Mouse (Mus musculus): ENCODE measurements at regions not wholly inside any gene's neighbourhood (a gene's known extent, or its start where the extent isn't known, plus 50 kb on each side); places are given as distances from the start of the nearest gene placed in this dataset.

DNA sequence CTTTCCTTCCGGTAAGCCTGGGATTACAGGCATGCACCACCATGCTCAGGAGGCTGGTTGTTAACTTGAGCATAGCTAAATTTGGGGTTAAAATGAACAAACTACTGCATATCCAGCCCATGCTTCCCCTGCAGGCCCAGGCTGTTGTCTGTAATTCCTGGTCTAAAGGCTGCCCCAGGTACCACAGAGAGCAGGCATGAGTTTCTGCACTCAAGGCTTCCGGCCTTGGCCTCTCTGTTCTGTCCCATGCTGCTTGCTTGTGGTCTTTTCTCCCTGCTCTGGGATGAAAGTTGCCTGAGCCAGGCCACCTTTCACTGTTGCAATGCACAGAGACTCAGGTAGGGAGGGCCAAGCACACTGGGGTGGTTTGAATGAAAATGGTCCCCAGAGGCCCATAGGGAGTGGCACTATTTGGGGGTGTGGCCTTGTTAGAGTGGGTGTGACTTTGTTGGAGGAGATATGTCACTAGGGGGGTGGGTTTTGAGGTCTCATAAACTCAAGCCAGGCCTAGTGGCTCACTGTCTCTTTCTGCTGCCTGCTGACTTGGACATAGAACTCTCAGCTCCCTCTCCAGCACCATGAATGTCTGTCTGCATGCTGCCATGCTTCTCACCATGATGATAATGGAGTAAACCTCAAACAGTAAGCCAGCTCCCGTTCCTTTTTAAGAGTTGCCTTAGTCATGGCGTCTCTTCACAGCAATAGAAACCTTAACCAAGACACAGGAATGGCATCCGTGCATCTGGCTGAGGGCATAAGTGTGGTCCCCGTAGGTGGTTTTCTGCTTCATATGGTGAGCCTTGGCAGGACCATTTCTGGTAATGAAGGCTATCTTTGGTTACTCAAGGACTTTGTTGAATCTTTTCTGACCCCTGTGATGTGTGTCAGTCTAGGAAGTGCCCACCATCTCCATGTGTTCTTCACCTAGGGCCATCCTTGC lies 86.7 kb upstream of the Zfp366 start:
- no peak for DNase-seq (ENCODE audit: low read depth)

DNA sequence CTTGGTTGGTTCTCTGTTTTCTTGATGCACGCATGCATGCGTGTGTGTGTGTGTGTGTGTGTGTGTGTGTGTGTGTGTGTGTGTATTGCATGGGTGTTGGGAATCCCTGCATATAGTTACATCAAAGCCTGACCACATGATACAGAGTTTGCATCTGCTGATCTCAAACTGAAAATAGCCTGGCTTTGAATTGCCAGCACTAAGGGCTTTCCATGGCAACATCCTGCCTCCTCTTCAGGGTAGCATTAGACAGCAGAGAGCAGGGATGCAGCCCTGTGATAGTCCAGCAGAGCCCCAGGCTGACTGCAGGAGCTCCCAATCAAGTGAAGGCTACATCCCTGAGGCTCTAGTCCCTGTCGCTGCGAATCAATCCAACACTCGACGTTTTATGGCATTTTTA lies 87.8 kb upstream of the Zfp366 start:
- DNase-seq (ENCODE audit: low read depth) = no peak

DNA sequence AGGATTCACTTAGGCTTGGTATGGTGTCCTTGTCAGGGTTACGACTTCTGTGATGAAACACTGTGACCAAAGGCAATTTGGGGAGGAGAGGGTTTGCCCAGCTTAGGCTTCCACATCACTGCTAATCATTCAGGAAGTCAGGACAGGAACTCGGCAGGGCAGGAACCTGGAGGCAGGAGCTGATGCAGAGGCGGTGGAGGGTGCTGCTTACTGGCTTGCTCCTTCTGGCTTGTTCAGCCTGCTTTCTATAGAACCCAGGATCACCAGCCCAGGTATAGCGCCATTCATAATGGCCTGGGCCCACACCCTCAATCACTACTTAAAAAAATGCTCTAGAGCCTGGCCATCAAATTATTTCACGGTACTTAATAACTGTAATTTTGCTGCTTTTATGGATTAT lies 89.6 kb upstream of the Zfp366 start:
- DNase-seq (ENCODE audit: low read depth) = no peak

DNA sequence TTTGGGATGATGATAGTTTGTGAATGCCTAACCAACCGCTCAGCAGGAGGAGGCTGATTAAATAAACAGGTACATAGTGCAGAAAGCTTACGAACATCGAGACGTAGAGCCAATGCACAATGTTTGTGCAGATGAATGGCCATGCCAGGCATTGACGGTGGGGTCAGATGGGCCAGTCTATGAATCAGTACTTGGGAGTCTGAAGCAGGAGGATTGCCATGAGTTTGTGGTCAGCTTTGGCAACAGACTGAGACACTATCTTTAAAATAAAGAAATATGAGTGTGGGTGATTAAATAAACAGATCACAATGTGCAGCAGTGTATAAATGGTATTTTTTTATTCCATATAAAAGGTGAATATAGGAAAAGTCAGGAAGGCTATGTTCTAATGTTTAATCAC lies 90.4 kb upstream of the Zfp366 start:
- peak; percentile 56 for DNase-seq (ENCODE audit: low read depth)

DNA sequence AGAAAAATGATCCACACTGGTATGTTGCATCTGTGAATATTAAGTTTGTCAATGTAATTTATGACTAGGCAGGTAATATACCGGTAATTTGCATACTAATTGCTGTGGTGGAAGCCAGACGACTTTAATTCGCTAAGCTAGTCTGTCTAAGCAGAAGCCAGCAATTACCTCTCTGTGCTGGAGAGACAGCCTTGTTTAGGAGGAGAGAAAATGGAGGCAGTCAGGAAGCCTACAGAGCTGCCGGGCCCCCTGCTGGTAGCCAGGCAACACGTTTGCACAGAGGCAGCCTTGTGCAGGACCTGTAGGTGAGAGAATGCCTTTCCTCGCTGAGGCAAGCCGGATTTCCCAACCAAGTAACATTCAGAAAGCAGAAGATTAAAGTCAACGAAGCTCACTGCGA lies 91.4 kb upstream of the Zfp366 start:
- DNase-seq (ENCODE audit: low read depth) = peak; percentile 47

DNA sequence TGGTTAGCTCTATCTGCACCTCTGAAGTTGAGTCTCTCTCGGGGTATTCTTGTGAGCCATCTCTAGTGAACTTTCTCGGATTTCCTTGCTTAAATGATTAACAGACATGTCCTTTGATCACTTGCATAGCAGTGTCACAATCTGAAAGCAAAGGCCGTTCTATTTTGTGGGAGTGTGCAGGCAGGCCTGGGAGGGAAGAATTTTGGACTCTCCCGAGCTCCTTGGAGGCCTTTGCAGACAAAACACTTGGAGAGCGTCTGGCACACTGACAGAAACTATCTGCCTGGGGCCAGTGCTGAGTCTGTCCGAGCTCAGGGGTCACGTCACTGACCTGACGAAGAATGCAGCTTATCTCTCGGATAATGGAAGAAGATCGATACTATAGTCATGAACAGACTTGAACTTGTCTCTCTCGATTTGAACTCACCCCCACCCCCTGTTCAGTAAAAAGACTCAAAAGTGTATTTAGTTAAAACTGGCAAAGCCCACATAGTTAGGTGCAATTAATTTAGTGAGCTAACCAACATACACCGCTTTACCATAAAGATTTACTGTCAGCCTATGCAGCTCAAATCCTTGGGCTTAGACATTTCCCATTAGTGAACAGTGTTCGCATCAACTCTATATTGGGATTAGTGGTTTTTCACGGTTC lies 92.2 kb upstream of the Zfp366 start:
- no peak for DNase-seq (ENCODE audit: low read depth)

DNA sequence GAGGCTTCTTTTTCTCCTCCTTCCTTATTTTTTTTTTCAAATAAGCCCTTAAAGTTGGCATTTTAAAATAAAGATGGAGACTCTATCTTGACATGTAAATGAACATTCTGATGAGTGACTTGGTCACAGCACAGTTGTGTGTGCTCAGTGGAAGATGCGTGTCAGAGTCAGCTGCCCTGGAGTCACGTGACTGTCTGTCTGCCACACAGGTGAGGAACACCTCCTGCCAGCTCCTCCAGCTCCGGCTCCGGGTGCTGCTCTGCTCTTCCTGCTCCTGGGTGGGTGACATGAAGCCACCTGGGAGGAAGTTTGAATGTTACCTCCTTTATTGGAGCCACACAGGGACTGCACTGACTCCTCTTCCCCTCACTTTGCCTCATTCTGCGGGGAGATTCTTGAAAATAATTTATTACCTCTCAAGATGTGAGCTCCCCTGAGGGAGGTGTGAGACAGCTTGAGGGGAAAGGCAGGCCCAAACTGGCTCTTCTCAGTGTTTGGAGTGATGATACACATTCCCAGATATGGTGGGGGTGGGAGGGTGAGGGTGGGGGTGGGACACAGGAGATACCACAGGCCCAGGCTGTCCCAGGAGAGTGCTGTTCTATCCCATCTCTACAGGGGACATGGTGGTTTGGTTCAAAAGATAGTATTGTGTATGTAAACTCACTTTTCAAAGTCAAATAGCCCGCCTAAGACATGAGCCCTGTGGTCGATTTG lies 92.9 kb upstream of the Zfp366 start:
- DNase-seq (ENCODE audit: low read depth) = no peak

DNA sequence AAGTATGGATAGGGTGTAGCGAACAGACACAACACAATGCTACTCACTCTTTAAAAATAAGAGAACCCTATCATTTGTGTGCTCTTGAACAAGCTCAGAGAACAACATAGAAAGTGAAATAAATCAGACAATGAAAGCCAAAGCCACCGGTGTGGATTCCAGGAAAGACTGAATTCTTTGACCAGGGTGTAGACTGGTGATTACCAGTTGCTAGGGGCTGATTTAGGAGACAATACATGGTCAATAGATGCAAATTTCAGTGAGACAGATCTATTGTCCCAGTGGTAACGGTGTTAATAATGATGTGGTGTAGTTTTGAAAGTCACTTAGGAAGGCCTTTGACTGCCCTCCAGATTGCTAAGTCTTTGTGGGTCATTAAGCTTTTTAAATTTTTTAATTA lies 94.3 kb upstream of the Zfp366 start:
- no peak for DNase-seq (ENCODE audit: low read depth)

DNA sequence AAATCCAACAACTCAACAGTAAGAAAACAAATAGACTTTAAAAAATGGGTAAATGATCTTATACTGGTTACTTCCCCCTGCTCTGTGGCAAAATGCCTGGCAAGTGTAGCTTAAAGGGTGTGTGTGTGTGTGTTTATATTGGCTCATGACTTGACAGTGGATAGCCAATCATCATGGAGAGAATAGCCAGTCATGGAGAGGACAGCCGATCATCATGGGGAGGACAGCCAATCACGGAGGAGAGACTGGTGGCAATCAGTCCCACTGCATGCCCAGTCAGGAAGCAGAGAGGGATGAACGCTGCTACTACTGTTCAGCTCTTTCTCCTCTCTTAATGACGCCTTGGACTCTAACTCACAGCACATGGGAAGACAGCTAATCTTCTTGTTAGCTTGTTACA lies 96.3 kb upstream of the Zfp366 start:
- DNase-seq (ENCODE audit: low read depth) = no peak

DNA sequence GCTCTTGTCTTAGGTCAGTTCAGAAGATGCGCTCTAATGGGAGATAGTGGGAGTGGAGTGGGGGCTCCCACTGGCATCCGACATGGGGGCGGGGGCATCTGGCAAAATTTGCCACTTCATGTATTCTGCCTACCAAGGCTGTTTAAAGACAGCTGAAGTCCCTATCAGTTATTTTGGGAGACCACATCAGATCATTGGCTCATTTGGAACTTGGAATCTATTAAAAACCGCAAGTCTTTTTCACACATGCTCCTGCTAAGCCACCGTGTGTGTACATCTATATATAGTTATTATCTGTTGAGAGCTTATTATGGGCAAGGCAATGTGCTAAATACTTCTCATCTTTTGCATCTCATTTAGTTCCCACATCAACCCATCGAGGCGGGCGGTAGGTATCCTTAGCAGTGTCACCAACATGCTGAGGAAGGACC lies 95.0 kb upstream of the 1700024P04Rik start:
- no peak for DNase-seq (ENCODE audit: low read depth)

DNA sequence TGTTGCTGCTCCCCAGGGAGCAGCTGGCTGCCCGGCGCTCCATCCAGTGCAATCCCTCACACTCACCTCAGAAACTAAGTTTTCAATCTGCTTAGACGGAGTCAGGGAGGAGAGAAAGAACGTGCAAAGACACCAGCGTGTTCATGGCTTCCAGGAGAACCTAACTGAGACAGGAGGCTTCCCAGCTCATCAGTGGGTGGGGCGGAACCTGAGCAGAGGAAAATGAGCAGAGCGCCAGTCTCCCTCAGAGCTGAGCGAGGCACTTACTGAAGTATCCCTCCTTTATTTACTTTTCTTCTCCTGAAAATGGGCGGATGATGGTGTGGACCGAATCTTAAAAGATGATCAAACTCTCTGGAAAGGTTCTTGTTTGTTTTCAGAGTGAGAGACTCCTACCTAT lies 94.3 kb upstream of the 1700024P04Rik start:
- no peak for DNase-seq (ENCODE audit: low read depth)

DNA sequence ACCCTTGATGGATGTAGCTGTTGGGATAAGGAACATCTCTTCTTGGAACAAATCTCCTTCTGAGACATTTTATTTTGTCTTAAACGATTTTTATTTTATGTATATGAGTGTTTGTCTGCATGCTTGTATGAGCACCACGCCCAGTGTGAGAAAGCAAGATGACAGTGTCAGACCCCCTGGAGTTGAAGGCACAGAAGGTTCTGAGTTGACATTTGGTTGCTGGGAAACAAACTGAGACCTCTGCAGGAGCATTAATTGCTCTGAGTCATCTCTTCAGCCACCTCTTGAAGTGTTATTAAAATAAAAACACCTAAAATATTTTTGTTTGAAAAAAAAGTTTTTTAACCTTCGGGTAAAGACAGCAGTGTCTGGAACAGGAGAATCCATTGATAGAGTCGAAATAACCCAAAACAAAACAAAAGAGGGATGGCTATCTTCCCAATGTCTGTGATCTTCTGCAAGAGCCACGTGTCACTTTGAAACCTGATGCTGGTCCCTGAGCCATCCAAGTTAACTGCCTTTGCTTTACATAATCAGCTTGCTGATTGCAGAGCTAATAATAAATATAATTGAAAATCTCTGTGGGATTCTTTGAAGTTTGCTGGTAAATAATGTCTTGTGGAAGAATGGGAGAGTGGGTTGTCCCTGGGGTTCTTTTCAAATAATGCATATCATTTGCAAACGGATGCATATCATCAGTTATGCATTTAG lies 92.8 kb upstream of the 1700024P04Rik start:
- DNase-seq (ENCODE audit: low read depth) = no peak

DNA sequence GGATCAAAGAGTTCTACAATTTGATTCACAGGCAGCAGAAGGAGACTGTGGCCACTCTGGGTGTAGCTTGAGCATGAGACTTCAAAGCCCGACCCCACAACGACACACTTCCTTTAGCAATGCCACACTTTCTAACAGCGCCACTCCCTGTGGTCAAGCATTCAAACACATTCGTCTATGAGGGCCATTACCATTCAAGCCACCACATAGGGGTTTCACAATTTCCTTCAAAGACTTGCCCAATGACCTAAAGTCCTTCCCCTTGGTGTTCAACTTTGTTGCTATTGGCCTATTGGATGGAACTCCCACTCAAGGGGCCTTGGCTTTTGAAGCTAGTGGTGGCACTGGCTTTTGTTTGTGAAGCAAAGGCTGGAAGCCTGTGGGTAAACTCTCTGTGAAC lies 91.1 kb upstream of the 1700024P04Rik start:
- DNase-seq (ENCODE audit: low read depth) = no peak

DNA sequence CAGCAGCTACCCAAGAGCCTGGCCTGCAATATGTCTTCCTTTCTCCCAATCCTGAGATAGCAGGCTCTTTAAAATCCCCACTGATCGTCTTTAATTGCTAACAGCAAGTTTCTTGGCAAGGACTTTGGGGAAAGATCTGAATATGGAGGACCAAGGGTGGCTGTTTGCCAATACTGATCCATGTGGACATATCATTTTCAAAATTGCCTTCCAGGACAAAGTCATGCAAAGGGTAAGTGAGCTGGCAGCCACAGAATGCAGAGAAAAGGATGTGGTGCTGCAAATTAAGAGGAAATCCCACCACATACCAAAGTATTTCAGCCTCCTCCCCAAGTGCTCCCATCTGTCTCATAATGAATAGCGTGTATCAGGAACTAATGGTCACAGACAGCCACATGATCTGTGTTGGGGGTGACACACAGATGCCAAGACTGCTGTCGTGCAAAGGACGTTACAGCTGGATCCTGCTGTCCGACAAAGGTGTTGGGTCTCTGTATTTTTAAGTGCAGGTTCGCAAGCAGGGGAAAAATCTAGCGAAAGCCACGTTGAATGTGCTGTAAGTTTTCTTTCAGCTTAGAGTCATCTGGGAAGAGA lies 87.6 kb upstream of the 1700024P04Rik start:
- DNase-seq (ENCODE audit: low read depth) = no peak

DNA sequence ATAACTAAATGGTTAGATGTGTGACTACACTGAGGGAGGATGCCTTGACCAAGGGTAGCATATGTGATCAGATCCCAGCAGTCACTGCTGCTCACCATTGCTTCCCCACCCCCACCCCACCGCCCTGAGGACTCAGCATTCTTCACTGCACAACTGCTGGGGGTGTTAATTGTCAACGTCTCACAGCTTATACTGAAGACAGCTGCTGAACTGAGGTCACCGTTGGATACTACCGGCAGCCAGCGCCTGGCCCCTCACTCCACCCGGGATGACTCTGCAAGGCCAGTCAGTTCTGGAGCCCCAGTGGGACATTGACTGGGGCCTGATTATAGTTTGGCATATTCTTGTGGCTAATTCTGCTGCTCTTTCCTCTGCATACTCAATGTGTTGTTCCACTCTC lies 87.0 kb upstream of the 1700024P04Rik start:
- no peak for DNase-seq (ENCODE audit: low read depth)

DNA sequence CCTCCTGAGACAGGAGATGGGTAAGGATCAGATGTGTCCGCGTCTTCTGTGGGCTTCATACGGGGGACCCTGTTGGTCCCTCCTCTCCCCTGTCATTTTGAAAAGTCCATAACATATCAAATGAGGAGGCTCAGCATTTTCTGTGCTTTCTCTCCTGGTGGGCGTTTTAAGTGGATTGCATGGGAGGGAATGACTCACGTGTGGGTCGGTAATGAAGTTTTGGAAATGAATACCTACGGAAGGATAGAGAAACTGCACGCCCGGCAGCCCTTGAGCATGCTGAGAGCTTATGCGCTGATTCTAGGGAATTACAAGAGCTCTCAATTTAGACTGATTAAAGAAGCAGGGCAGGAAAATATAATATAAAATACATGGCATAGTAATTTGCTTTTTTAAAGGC lies 85.4 kb upstream of the 1700024P04Rik start:
- no peak for DNase-seq (ENCODE audit: low read depth)

DNA sequence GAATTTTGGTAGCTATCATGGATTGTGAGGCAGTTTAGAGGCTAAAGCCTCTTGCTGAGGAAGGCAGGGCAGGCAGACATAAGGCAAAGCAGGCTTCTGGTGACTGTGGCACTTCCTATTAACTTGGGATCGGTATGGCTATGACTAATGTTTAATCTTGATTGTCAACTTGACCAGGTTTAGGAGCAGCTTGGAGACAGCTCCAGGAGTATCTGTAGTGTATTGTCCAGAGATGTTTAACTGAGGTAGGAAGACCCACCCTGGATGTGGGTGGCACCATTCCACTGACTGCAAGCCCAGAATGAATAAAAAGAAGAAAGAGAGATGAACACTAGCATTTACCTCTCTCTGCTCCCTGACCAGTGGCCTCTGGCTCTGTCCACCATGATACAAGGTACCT lies 83.1 kb upstream of the 1700024P04Rik start:
- DNase-seq (ENCODE audit: low read depth) = no peak

DNA sequence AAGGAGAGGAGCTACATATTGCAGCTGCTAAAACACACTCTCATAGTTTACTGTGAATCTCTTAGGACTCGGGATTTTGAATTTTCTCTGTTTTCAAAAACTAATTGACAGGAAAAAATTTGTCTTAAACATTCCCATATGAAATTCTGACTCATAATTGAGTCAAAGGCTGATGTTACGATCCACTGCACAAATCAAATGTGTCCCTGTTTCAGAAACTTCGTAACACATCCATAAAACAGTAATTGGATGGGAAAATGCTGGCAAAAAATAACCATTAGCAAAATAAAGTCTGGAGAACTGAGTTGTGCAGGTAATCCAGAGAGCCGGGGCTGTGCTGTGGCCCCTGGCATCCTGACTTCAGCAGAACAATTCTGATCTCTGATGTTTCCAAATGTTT lies 79.1 kb upstream of the 1700024P04Rik start:
- no peak for DNase-seq (ENCODE audit: low read depth)

DNA sequence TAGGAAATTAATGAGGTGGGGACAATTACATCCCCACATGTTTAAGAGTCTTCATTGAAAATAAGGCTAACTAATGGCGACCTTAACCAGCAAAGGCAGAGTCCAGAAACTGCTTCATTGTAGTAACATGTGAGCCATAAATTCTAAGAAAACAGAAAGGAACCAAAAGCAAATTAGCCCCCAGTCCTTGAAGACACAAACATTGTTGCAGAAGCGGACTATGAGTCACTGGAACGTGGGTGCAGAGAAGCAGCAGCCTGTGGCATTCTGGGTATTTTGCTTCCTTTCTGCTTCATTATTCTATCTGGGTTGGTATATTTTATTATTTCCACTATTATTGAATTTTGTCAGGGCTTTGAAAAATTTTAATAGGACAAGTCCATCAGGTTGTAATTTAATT lies 78.6 kb upstream of the 1700024P04Rik start:
- DNase-seq (ENCODE audit: low read depth) = no peak

DNA sequence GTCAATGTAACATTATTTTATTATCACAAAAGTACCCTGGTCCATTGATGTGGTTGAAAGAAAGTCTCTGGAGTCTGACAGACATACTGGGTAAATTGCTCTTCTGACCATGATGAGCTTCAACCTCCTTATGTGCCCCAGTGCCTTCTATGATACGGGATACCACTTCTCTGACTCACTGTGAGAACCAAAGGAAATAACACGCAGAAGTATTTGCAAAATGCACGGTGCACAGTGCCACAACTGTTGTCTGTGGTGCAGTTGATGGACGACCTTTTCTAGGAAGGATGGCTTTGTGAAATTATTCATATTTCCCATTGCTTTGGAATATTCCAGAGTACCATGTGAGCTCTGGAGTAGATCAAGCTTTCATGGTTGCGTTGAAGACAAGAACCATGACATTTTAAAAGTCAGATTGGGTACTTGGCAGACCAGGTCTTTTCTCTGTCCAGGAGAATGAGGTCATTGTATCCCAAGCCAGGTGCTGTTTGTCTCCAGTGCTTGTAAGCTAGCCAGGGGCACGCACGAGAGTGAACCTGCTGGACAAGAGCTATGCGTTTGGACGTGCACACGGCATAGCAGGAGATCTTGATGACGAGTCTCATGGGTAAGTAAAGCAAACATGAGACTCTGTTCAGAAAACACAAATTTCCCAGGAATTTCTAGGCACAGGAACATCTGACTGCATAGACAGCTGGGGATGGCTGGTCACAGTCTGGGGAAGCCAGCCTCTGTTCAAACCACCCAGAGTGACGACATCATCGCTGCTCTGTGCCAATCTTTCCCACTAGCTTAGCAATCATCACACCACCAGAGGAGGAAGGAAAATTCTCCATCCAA lies 74.0 kb upstream of the 1700024P04Rik start:
- peak; percentile 88 for DNase-seq (ENCODE audit: low read depth)

DNA sequence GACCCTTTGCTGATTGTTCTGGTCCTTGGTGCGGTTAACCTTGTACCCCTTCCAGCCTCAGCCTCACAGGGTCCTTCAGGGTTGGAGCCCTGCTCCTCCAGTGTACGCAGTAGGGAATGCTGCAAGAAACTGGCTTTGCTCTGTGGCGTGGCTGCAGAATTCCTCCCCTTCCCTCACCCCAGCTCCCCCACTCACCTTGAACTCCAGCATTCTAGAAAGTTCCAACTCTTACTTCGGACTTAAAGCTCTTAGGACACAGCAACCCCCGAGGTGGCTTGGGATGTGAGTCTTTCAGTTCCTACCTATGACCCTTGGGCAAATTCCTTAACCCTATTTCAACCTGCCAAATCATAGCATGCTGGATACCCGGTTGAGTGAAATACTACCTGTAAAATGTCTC lies 73.3 kb upstream of the 1700024P04Rik start:
- DNase-seq (ENCODE audit: low read depth) = no peak

Data from fibroblast of lung, adult 2 months (primary cell).